Mouse (Mus musculus) forebrain, embryonic 10.5 days (tissue): ENCODE measurements around the gene Opn1sw. TPM values are rescaled to one million over a fixed set of nuclear protein-coding genes. Genes with fewer than 3 reads are reported as not detected.

Source experiments
- DNase-seq: peaks from one replicate; pipeline ENCODE4 v3.0.0-alpha.2; 2017; ENCODE audit warnings: low spot score; ENCODE audit errors: extremely low spot score
- H3K27ac ChIP-seq: fragments of 300-500 bp; sonication (generic); 2 replicates; pipeline ENCODE4 v1.5.1; 2016; ENCODE audit warnings: mild to moderate bottlenecking
- H3K27me3 ChIP-seq: fragments of 300-500 bp; sonication (generic); 2 replicates; pipeline ENCODE4 v1.6.1; 2016; ENCODE audit warnings: mild to moderate bottlenecking; ENCODE audit not compliant: poor library complexity, severe bottlenecking
- H3K36me3 ChIP-seq: fragments of 300-500 bp; sonication (generic); replicated peaks from 2 replicates; pipeline ENCODE4 v1.6.1; 2016; ENCODE audit warnings: mild to moderate bottlenecking, moderate library complexity
- H3K4me1 ChIP-seq: fragments of 300-500 bp; sonication (generic); 2 replicates; pipeline ENCODE4 v1.6.1; 2016
- H3K4me3 ChIP-seq: fragments of 300-500 bp; sonication (generic); 2 replicates; pipeline ENCODE4 v1.5.1; 2016; ENCODE audit warnings: mild to moderate bottlenecking, moderate library complexity
- H3K9me3 ChIP-seq: fragments of 300-500 bp; sonication (generic); 2 replicates; pipeline ENCODE4 v1.6.1; 2016; ENCODE audit warnings: mild to moderate bottlenecking, moderate library complexity
- WGBS: fragments of 180-500 bp; shearing (Covaris S2); methylation state at CpG from one replicate; pipeline ENCODE4 v1.1.7; 2016; 5-methylcytosine and 5-hydroxymethylcytosine counted together
- polyA plus RNA-seq: library from polyadenylated mRNA; unstranded; fragments of >200 nt; fragmentation: Nextera tagmentation; extraction: Ambion mirVana; gene quantifications from 2 replicates; pipeline ENCODE4 v1.2.1, GENCODE M21; 2016

Gene Opn1sw
- polyA plus RNA-seq, 1 experiment from 2014 or later: 0.24 TPM

DNA sequence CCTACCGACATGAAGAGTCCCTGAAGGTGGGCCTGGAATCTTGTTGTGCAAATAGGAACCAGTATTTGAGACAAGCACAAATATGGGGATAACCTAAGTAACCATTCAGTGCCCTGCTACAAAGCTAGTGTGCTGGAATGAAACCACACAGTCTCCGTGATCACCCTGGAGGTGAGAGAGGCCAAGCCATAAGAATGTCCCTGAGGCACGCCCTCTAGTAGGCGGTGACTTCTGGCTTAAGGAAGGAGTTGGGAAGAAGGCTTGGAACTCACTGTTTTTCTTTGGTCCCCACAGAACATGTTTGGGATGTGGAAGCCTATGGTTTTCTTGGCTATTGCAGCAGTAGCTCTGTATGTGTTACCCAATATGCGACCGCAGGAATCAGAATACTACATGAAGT, 38.1 kb upstream of the Opn1sw start:
- Histone ChIP-seq H3K36me3 (no peaks in the 10 kb centered on the region), H3K4me3 (no peak overlapping the region), H3K27me3 (peaks cover 12% of the 10 kb centered on the region), H3K4me1 (peaks cover 11% of the 10 kb centered on the region), H3K27ac (no peak overlapping the region), H3K9me3 (no peaks in the 10 kb centered on the region)
- WGBS: 71% methylated on average over 6 of the region's 6 CpGs
- DNase-seq: no peak

DNA sequence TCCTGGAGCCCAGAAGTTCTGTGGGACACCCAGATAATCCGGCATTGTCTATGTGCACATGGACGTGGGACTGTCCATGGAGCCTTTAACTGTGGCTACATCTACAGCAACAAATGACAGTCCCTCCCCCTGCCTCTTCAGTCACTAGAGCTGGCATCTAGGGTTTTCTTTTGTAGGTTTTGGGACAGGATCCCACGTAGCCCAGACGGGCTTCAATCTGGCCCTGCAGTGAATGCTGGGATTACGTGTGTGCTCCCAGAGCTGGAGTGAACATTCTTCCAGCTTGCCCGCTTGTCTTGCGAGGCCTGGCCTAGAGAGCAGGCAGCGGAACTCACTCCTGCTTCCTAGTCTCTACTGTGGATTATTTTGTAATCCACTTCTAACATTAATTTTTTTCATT, 36.9 kb upstream of the Opn1sw start:
- Histone ChIP-seq H3K4me1 (peaks cover 8% of the 10 kb centered on the region; the same call in 1 of the 2 replicates), H3K27me3 (peaks cover under 1% of the 10 kb centered on the region; the same call in 1 of the 2 replicates), H3K9me3 (no peaks in the 10 kb centered on the region), H3K36me3 (no peaks in the 10 kb centered on the region), H3K4me3 (no peak overlapping the region), H3K27ac (no peak overlapping the region)
- 86% methylated on average over 8 of the region's 8 CpGs for WGBS
- no peak for DNase-seq

DNA sequence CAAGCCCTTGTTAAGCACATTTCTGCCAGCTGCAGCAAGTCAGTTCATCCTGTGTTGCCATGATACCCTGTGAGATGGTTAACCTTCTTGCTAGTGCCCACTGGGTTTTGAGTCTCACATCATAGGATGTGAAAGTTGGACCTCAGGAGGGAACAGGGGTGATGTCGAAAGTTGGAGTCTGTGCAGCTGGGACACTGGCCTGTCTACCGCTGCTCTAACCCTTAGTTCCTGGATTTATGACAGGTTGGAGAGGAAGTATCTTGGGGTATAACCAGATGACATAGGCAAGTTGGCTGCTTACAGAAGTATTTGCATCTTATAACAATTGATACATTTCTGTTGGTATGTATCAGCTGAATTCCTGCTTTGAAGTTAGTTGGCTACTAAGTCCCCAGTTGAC, 32.3 kb upstream of the Opn1sw start:
- DNase-seq: no peak
- Histone ChIP-seq H3K4me1 (no peaks in the 10 kb centered on the region), H3K27ac (no peak overlapping the region), H3K4me3 (no peak overlapping the region), H3K36me3 (peaks cover 22% of the 10 kb centered on the region), H3K9me3 (no peaks in the 10 kb centered on the region), H3K27me3 (no peaks in the 10 kb centered on the region)
- WGBS: 91% methylated on average over 2 of the region's 2 CpGs

DNA sequence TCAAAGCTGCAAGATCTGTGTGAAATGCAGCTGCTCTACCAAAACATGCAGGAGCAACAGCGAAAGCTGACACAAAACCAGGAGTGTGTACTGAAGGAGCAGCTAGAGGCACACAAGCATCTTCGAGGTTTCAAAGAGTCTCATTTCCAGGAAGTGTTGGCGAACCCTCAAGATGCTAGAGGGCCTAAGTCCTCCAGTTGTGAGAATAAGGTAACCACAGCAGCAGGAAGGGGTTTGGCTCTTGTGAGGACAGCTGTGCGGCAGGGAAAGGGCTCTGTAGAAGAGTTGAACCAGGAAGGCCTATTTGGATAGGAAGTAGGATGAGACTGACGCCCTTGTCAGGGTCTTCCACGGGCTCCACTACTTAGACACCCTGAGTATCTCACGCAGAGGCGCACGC, 27.2 kb upstream of the Opn1sw start:
- DNase-seq: no peak
- Histone ChIP-seq H3K27me3 (no peaks in the 10 kb centered on the region), H3K4me1 (no peaks in the 10 kb centered on the region), H3K9me3 (no peaks in the 10 kb centered on the region), H3K36me3 (peaks cover 59% of the 10 kb centered on the region), H3K4me3 (no peak overlapping the region), H3K27ac (no peak overlapping the region)
- 90% methylated on average over 9 of the region's 9 CpGs for WGBS

DNA sequence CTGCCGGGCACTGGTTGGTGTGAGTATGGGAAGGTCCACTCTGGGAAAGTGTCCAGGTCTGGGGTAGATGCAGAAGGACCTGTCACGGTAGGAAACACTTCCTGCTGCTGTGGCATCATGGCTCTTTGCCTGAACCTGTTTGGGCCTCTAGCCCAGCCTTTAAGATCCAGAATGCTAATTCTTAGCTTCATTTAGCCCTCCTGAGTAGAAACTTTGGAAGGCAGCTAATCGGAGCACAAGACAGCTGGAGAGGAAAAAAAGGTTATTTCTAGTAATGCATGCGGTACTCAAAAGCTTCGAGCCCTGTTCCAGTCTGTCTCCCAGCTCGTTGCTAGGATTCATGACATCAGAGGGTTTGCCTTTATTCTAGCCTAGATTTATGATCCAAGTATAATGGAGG, 18.1 kb upstream of the Opn1sw start:
- Histone ChIP-seq H3K36me3 (peaks cover 47% of the 10 kb centered on the region), H3K27me3 (peaks cover 9% of the 10 kb centered on the region), H3K9me3 (no peaks in the 10 kb centered on the region), H3K4me1 (peaks cover 6% of the 10 kb centered on the region), H3K4me3 (no peak overlapping the region), H3K27ac (no peak overlapping the region)
- 89% methylated on average over 6 of the region's 6 CpGs for WGBS
- no peak for DNase-seq

DNA sequence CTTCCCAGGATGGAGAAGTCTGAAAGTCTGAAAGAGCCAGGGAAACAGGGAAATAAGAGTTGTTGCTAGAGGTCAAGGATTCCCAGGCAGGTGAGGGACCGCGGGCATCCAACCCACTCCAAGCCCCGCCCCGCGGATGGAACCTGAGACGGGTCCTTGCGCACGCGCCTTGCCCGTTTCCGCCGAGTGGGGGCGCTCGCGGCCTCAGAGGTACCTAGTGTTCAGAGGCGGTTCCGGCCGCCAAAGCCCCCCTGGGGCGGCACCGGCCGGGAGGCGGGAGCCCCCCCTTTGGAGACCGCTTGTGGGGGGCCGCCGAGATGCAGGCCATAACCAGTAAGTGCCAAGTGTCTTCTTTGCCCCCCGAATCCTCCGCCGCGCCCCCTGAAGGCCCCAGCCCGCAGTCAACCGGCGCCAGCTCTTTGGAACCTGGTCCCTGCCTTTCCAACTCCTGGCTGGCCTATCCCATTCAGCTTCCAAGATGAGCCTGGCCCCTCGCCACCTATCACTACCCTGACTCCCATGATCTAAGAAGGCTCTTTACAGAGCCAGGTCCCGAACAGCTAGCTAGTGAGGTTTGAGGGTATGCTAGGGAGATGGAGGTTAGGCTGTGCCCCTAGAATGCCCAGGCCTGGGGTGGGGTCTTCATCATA, 14.6 kb upstream of the Opn1sw start:
- Histone ChIP-seq H3K4me3 (peak overlapping the region; percentile 41), H3K36me3 (peaks cover 24% of the 10 kb centered on the region), H3K9me3 (no peaks in the 10 kb centered on the region), H3K27me3 (peaks cover 20% of the 10 kb centered on the region), H3K27ac (no peak overlapping the region), H3K4me1 (peaks cover 11% of the 10 kb centered on the region)
- WGBS: 8% methylated on average over 34 of the region's 34 CpGs
- DNase-seq: peak; percentile 42

DNA sequence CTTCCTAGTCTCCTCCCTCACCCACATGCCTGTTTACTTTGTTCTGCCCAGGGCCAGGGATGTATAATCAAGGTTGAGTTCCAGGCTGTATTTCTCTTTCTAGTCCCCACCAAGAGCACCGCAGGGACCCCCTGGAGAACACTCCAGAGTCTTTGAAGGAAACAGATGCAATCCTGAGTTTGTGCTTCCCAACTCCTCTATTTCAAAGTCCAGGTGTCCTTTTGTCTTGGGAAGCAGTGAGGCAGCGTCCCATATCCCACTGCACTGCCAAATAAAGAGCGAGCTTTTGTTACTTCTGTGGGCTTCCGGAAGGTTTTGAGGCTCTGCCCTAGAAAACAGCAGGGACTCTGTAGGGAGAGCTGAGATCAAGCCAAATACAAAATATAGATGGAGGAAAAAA, 11.6 kb upstream of the Opn1sw start:
- Histone ChIP-seq H3K36me3 (peaks cover 7% of the 10 kb centered on the region), H3K4me3 (no peak overlapping the region), H3K27me3 (peaks cover 41% of the 10 kb centered on the region), H3K27ac (no peak overlapping the region), H3K4me1 (peaks cover 36% of the 10 kb centered on the region), H3K9me3 (no peaks in the 10 kb centered on the region)
- no peak for DNase-seq
- 84% methylated on average over 4 of the region's 4 CpGs for WGBS

DNA sequence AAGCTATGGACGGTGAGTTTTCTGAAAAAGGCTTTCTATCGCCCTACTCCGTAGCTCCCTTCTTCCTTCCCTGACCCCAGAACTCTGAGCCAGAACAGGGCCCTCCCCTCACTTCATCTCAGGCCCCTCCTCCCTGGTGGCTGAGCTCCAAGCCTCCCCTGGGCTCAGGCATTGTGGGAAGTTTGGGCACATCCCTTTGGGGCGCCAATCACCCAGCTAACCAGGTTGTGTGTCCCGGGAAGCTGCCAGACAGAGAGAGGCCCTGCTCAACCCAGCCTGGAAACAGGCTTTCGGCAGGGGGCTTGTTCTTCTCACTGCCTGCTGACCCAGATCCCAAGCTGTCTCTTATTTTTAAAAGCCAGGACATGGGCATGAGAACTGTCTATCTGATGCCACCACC, 9.3 kb upstream of the Opn1sw start:
- DNase-seq: peak; percentile 25
- H3K27ac ChIP-seq: peak overlapping the region; percentile 87
- 6% methylated on average over 6 of the region's 6 CpGs for WGBS

DNA sequence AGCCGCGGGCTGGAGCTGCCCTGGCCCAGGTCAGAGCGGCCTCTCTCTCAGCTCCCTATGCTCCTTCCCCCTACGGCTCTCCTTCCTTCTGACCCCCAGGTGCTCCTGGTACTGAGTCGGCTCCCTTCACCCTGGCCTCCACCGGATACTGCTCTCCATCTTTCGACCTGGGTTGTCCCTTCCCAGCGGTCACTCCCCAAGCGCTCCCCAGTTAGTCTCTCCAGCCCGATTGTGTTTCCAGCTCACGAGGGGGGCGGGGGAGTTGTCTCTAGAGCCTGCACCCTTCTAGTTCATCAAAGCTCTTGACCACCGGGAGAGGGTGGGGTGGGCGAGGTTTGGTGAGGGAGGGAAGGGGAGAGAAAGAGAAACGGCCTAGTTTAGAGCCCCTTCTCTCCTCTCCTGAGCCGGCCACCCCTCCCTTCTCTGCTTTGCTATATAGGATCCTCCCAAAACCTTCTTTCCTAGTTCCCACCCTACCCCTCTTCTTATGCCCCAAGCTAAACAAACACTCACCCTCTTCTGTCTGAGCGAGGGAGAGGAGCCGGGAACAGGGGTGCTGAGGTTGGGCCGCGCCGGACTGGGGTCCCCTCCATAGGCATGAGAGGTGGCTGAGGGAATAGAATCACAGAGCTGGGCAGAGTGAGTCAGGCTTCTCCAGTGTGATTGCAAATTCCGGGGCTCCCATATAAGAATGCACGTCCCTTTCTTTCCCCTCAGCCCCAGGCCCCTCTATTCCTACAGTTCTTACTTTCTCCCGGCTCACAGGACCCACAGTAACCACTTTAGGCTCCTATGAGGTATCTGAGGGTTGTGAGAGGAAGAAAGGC, 8.7 kb upstream of the Opn1sw start:
- peak; percentile 17 for DNase-seq
- H3K27ac ChIP-seq: peak overlapping the region; percentile 87
- WGBS: 2% methylated on average over 24 of the region's 24 CpGs
- H3K4me3 ChIP-seq: peak overlapping the region; percentile 84
- peaks cover 7% of the 10 kb centered on the region for H3K36me3 ChIP-seq
- peaks cover 30% of the 10 kb centered on the region for H3K4me1 ChIP-seq
- H3K27me3 ChIP-seq: peaks cover 49% of the 10 kb centered on the region
- no peaks in the 10 kb centered on the region for H3K9me3 ChIP-seq

More for the DNA sequence above, 9.3 kb upstream of the Opn1sw start:
- Histone ChIP-seq H3K27me3 (peaks cover 49% of the 10 kb centered on the region), H3K4me1 (peaks cover 31% of the 10 kb centered on the region), H3K9me3 (no peaks in the 10 kb centered on the region), H3K36me3 (peaks cover 7% of the 10 kb centered on the region), H3K4me3 (peak overlapping the region; percentile 84)

DNA sequence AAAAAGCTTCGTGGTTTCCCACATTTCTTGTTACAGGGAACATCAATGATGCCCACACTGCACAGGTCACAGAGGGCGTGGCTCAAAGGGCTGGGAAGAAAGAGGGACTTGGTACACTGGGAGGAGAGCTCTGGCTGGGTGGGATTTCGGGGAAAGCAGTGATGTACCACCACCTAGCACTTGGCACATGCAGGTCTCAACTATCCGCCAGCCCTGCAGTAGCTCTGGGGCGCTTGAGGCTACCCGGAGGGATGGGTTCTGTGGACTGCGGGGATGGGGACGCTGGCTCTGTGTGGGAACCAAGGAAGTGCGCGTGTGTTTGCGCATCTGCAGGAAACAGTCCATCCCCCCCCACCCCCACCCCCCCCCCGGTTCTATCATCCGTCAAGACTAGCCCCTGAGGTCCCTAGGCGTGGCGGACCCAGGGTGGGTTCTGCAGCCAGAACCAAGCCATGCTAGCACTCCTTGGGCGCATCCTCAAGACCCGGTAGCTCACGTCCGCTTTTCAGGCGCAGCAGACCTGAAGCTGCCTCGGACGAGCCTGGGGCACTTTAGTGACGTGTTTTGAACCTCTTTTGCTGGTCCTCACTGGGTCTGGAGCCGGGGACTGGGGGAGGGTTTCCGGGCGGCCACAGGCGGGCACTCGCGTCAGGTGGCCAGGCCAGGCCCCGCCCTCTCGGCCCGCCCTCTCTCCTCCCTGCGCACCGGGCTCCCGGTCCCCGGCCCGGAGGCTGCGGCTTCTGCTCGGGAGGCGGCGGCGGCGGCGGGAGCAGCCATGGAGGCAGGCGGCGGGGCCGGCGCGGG, 7.8 kb upstream of the Opn1sw start, which contains the start of gene Ccdc136:
TSS of gene Ccdc136 (plus strand) at position 400 of the 804 bp plus-strand sequence.
- no peaks in the 10 kb centered on the region for H3K9me3 ChIP-seq
- peaks cover 30% of the 10 kb centered on the region for H3K4me1 ChIP-seq
- H3K4me3 ChIP-seq: peak within 1 kb of the TSS; percentile 84
- under 1% methylated on average over 41 of the region's 49 CpGs for WGBS
- peaks cover 7% of the 10 kb centered on the region for H3K36me3 ChIP-seq
- H3K27ac ChIP-seq: peak within 1 kb of the TSS; percentile 87
- peak; percentile 77 for DNase-seq
- H3K27me3 ChIP-seq: peaks cover 49% of the 10 kb centered on the region

DNA sequence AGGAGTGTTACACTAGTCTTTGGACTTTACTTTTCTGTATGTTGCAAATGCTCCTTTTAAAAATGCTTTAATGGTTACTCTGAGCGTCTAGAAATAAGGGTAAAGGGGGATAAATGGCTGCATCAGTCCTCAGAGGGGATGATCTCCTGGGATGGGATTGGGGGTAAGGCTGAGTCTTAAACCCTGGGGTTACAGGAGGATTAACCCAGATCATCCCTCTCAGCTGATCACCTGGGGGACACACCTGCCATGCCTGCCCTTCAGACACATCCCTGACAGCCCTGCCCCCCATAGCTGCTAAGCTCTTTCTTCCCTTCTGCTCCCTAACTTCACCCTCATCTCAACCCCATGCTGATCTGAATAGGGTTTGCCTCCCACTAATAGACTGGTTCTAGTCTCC, 6.0 kb upstream of the Opn1sw start:
- Histone ChIP-seq H3K4me1 (peaks cover 30% of the 10 kb centered on the region), H3K27ac (no peak overlapping the region), H3K9me3 (no peaks in the 10 kb centered on the region), H3K36me3 (peaks cover 5% of the 10 kb centered on the region), H3K4me3 (no peak overlapping the region), H3K27me3 (peaks cover 56% of the 10 kb centered on the region)
- 50% methylated on average over 1 of the region's 1 CpGs for WGBS
- DNase-seq: no peak

DNA sequence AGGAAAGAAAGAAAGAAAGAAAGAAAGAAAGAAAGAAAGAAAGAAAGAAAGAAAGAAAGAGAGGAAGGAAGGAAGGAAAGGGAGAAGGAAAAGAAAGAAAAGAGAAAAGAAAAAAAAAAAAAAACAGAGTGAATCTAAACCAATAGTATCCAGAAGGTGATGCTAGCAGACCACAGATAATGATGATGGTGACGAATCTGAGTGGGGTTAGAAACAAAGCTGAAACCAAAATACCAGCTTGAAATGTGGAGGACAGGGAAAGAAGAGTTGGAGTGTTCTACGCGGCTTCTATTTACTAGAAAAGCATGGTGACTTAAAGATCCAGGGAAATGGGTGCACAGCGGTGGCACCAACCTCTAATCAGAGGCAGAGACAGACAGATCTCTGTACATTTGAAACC, 3.5 kb upstream of the Opn1sw start:
- 79% methylated on average over 4 of the region's 4 CpGs for WGBS

More for the DNA sequence above, 3.5 kb upstream of the Opn1sw start:
- Histone ChIP-seq H3K27me3 (peaks cover 58% of the 10 kb centered on the region), H3K4me3 (no peak overlapping the region), H3K9me3 (no peaks in the 10 kb centered on the region), H3K4me1 (peaks cover 33% of the 10 kb centered on the region), H3K36me3 (no peaks in the 10 kb centered on the region), H3K27ac (no peak overlapping the region)
- no peak for DNase-seq
